Mouse (Mus musculus) layer of hippocampus, adult 9-10 months (tissue): ENCODE measurements around the gene Gabrb3.

ENCODE experiments used
- DNase-seq: peaks from one replicate; pipeline ENCODE4 v3.0.0; 2022; ENCODE audit warnings: low spot score

Gabrb3 gene

GRCm38 (mm10) chr7:57419392-57419791 is at the start of gene Gabrb3:
Gene Gabrb3 (plus strand): TSS chr7:57419692.
- DNase-seq = no peak

GRCm38 (mm10) chr7:57384112-57384511 is 35.4 kb upstream of the Gabrb3 start:
- peak; percentile 42 for DNase-seq

DNA sequence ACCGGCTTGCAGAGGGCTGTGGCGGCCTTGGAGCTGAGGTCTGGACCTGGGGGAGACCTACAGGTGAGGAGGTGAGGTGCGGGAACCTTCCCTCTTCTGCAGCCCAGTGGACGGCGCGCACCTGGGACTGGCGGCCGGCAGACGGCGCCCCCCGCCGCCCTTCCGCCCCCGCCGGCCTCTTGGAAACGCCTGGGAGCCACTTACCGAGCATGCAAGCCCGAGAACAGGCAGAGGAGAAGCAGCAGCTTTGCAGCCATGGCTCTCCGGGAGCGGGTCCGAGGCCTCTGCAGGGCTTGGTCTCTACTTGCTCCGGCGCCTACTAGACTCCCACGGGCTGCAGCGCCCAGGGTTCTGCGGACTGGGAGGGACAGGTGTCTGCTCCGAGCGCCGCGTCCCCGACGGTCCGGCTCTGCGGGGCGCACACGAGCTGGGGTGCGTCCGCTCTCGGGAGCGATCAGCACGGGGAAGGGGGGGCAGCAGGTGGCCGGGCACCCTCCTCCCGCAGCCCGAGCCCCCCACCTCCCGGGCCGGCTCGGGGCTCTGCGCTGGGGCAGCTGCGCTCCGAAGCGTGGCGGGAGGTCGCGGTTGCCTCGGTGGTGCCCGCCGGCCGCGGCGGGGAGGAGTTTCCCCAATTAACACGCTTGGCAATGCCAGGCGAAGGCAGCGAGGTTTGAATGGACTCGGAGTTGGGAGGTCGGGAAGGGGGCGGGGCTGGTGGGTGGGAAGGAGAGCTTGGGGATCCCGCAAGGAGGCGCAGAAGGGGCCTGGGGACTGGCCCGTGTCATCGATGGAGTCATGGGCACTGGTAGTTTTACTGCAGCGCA is 32.8 kb upstream of the Gabrb3 start, which contains the start of gene Gabrg3:
Gabrg3 (minus strand) TSS at position 672 of the 824 bp plus-strand sequence.
- no peak for DNase-seq

GRCm38 (mm10) chr7:57387341-57387654 is 32.2 kb upstream of the Gabrb3 start:
- no peak for DNase-seq

GRCm38 (mm10) chr7:57390046-57390445 is 29.4 kb upstream of the Gabrb3 start:
- no peak for DNase-seq

- DNase-seq = no peak
Observed at GRCm38 (mm10) chr7:57393551-57393950, 25.9 kb upstream of the Gabrb3 start.

- DNase-seq = no peak
Observed at GRCm38 (mm10) chr7:57411163-57411562, 8.3 kb upstream of the Gabrb3 start.

DNA sequence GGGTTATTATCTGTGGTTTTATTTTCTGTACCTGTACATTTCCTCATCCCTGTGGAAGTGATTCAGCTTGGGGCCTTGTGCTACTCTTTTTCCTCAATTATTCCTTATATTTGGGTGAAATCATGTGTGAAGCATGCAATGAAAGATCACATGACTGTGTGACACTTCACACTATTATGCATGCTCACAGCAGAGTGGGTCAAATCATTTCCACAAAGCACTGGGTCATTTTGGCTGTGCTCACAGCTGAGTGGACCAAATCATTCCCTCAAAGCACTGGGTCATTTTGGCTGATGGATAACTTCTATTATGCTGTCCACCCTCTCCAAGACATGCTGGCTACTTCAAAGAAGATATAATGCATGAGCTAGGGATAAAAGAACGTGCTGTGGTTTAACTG is 6.6 kb upstream of the Gabrb3 start:
- DNase-seq = no peak

GRCm38 (mm10) chr7:57421044-57421443 is 1.6 kb downstream of the Gabrb3 start:
- no peak for DNase-seq

DNA sequence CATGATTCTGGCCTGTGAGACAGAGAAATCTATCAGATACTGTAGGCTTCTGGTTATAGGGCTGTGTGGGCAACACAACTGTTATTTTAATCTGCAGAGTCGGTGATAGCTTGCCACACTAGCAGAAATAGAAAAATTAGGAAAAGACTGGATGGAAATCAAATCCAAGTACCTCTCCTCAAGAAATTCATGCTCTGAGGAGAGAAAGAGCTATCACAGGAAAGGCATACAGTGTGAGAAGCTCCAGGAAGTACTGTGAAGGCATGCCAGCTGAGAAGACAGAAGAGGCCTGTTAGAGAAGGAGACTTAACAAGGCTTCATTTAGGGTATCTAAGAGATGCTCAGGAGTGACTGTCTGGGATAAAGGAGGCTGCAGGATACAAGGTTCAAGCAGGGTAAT is 3.2 kb downstream of the Gabrb3 start:
- no peak for DNase-seq

GRCm38 (mm10) chr7:57448239-57448638 is 28.7 kb downstream of the Gabrb3 start:
- DNase-seq = no peak

GRCm38 (mm10) chr7:57460354-57460753 is 40.9 kb downstream of the Gabrb3 start:
- no peak for DNase-seq

DNA sequence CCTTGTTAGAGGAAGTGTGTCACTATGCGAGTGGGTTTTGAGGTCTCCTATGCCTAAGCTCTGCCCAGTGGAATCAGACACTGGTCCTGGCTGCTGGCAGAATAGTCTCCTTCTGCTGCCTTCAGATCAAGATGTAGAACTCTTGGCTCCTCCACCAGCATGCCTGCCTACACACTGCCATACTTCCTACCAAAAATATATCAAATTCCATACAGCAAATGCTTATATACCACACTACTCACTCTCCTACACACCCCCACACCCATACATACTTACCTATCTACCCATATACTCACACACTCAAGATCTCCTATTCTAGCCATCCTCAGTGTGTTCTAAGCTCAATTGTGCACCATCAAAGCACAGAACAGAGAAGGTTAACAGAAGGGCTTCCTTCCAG is 51.8 kb downstream of the Gabrb3 start:
- DNase-seq = no peak

DNA sequence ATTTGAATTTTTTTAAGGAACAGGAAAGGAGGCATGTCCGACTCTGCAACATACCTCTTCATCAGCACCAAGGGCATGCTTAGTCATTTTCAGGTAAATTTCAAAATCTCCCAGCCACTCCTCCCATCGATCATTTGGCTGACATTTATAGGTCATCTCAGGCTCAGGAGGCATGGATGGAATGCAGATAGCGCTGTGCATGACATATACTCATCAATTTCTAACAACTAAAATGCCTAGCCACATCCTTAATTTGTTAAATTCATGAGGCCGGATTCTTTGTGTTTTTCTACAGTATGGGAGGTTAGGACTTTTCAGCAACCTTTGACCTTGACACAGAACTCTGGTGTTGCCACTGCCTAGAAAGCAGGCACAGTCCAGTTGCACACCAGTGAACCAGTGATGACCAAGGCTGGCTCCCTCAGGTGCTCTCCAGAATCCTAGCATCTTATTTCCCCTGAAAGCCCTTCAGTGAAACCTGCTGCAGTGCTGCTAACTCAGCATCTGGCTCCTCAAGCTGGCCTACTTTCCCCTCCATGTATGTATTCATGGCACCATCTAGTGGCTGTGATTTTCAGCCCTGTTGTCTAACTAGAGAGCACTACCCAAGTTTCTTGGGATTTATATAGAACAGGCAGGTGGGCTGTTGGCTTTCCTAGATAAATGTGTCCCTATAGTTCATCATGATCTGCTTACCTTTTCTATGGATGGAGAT is 54.5 kb downstream of the Gabrb3 start:
- DNase-seq = peak; percentile 57

GRCm38 (mm10) chr7:57482896-57483295 is 63.4 kb downstream of the Gabrb3 start:
- DNase-seq = peak; percentile 39

DNA sequence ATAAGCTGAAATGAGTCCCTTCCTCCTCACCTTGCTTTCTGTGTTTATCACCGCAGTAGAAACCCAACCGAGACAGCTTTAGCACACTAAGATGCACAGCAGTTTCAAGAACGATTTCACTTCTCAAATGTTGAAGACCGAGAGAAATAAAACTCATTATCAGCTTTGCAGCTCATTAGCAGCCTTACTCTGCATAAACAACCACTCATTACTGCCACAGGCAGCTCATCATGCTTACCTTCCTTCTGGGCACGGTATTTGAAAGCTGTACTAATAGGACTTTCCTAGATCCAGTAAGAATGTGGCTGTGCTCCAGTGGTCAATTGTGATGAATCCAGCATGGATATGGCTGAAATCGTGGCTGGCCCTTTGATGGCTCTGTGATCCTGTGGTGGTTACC is 67.4 kb downstream of the Gabrb3 start:
- DNase-seq = no peak

DNA sequence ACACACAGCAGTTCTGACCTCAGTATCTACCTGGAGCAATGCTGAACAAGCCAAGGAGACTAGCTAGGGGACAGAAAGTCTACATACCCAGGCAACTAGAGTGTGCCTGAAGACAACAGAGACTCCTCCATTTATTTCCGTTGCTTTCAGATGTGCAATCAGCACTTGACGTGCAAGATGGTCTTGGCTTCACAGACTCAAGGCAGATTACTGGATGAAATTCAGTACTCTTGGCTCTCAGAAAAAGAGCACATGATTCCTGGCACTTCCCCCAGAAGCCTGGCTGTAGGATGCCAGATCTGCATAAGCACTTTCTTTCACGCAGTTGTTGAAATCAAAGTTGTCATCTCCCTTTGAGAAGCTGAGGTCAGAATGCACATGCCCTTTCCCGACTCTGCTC is 72.3 kb downstream of the Gabrb3 start:
- DNase-seq = no peak

- no peak for DNase-seq
Observed at GRCm38 (mm10) chr7:57502809-57503208, 83.3 kb downstream of the Gabrb3 start.

GRCm38 (mm10) chr7:57508860-57509632 is 89.6 kb downstream of the Gabrb3 start:
- no peak for DNase-seq

- DNase-seq = no peak
Observed at GRCm38 (mm10) chr7:57509681-57510141, 90.2 kb downstream of the Gabrb3 start, which contains the start of gene Gabra5. Gene Gabra5 (minus strand): TSS chr7:57510059.

DNA sequence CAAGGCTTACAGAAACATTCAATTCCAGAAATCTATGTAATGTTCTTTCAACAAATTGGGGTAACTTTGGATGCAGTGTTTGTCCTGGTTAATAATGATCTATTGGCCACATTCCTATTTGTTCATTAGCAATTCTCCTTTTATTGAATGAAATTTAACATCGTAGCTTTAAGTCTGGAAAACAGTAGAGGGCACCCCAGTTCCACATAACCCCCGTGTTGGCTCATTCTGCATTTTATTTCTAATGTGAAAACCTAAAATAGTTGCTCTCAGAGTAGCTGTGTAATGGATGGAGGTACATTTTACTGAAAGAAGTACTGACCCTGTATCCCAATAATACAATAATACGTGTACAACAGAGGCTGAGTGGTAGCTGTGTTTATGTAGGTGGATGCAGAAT is 93.5 kb downstream of the Gabrb3 start:
- DNase-seq = no peak

- no peak for DNase-seq
Observed at GRCm38 (mm10) chr7:57529451-57529850, 110.0 kb downstream of the Gabrb3 start.

- no peak for DNase-seq
Observed at GRCm38 (mm10) chr7:57529954-57530353, 110.5 kb downstream of the Gabrb3 start.
